Mouse (Mus musculus) heart, adult 2 months (tissue): ENCODE results near the gene Crybg1.

ENCODE experiments used
- EP300 ChIP-seq: fragments of 200-500 bp; IDR thresholded peaks from 2 replicates; pipeline ENCODE4 v1.6.1; 2011; ENCODE audit warnings: low read depth, low read length, control low read depth; ENCODE audit not compliant: insufficient read depth
- POLR2A ChIP-seq: fragments of 200-500 bp; IDR thresholded peaks from 2 replicates; pipeline ENCODE4 v1.6.1; 2011; ENCODE audit warnings: mild to moderate bottlenecking, low read depth, low read length, control low read depth; ENCODE audit not compliant: insufficient read depth

- TF ChIP-seq EP300 (no peak), POLR2A (no peak)
These were observed 79.5 kb downstream of the Crybg1 start for GRCm38 (mm10) chr10:44069131-44069530.
